Mouse (Mus musculus): ENCODE data around the gene Adamts3.

Gene Adamts3

DNA sequence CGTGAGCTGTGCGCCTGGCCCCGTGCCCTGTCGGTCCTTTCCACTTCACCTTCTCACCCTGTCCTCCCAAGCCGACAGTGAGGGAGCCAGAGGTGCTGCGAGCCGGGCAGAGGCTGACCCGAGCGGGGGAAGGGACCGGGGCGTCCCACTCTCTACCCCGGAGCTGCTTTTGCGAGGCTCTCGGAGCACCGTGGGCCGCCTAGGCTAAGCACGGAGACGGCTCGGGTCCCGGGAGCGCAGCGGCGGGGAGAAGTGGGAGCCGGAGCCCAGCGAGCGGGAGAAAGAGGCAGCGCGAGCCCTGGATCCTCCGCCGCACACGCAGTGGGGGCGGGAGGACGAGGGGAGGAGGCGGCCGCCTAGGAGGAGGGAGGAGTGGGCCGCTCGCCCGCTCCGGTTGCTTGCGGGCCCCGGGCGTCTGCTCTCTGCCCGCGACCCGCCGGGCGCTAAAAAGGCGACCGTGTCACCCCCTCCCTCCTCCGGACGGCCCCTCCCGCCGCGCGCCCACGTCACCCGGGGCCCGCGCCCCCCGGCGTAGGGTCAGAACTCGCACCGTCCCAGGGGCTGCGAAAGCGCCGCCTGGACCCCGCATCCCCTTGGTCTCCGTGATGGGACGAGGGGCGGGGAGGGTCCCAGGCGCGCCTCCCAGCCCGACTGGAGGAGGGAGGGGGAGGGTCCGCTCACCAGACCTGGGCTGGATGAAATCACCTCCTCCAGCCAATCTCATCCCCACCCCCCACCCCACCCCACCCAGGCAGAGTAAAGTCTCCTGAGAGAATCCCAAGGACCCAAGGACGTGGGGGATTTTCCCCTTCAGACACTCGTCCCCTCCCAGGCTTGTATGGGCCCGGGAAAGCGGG is at the start of gene Adamts3:
Adamts3 (minus strand) TSS at position 284 of the 857 bp plus-strand sequence.
- DNase-seq (ENCODE audit: low read depth, low spot score), result no peak

DNA sequence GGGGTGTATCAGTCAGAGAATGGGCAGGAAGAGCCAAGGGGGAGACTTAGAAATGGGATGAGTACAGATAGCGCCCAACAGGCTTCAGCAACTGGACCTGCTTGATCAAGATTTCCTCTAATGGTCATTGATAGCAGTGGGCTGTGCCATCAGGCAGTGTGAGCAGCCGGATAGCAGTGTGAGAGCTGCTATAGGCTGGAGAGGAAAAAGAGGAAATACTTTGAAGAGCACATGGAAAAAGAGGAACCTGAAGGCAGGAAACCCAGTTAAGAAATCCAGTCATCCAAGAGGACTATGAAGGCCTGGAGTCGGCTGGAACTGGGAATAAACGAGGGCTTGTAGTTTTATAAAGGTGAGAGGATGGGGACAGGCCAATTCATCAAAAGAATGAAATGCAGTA is 48.4 kb upstream of the Adamts3 start:
- no peak for DNase-seq (ENCODE audit: low read depth, low spot score)

DNA sequence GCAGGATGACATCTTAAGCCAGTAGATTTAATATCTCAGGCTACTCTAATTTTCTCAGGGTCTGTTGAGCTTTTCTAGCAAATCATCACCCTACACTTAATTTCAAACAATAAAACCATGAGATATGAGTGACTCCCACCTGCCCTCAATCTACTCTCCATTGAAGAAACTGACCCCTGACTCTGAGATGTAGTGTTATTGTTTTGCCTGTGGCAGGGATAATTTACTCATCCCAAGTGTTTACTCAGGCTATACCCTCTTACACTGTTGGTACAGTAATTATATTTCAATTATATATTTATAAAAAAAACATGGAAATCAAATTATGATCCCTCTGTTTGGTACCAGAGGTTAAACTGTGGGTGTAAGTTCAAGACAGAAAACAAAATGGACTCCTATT is 29.2 kb upstream of the Adamts3 start:
- DNase-seq (ENCODE audit: low read depth, low spot score), result no peak

DNA sequence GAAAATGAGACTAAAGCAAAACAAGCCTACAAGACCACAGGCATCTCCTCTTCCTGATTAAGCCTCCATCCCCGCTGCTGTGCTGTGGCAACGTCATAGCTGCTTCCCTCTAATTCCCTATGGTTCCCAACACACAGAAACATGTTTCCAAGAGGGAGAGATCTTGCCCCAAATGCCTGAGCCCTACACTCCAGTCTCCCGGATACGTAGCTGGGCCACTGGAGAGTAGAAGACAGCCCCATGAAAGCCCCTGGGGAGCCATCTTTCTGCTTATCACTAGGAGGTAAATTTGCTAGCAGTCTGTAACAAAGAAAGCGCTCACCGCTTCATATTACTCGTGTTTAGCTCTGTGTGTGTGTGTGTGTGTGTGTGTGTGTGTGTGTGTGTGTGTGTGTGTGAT is 28.8 kb upstream of the Adamts3 start:
- no peak for DNase-seq (ENCODE audit: low read depth, low spot score)

DNA sequence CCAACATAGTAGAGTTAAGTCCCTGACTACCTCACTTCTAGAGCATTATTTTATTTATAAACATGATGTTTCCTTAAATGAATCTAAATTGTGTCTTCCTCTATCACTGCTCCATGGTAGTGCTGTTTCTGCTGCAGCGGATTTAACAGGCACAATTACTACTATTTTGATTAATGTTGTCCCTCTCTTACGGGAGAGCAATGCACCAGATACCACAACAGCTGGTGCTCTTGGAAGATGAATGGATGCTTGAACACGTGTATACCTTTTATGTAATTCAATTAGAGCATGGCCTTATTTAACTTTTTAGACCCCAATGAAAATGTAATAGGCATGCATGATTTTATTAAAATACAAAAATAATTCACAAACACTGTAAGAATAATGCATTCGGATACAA is 28.4 kb upstream of the Adamts3 start:
- DNase-seq (ENCODE audit: low read depth, low spot score), result no peak

DNA sequence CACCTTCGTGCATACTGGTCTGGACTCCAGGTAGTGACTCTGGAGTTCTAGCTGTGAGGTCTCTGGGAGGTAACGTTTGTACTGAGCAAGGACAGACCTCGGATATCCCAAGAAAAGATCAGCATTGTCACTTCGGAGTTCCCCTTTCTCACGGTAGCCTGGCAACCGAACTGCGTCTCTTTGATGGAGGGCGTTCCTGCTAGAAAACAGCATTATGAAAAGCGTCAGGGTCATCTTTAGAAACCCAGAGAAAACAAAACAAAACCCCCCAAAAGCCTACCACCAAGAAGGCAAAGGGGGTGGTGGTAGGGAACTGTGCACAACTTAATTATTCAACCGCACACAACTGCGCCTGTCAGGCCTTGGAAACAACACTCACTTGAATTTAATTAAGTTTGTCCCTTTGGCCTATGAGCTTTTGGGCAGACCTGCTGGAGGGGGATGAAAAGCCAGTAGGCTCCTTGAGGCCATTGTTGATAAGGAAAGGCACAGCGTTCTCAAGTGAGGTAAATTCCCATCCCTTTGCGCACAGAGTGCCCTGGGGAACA is 23.8 kb upstream of the Adamts3 start:
- DNase-seq (ENCODE audit: low read depth, low spot score), result no peak

DNA sequence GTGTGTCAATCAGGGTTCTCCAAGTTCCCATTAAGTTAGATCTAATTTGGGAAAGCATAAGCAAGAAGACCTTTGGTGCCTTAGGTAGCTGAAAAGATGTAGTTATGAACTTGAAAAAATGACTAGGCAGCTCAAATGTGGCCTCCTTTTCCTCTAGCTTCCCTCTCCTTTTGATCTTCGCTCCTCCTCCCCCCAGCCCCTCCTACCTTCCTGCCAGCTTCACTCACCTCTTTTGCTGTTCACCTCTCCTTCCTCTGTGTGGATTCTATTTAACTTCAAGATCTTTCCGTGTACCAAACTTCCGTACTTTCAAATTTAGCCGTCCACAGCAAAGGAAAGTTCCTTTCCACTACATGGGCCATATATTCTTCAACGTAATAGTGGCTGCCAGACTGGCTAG is 17.9 kb upstream of the Adamts3 start:
- no peak for DNase-seq (ENCODE audit: low read depth, low spot score)

DNA sequence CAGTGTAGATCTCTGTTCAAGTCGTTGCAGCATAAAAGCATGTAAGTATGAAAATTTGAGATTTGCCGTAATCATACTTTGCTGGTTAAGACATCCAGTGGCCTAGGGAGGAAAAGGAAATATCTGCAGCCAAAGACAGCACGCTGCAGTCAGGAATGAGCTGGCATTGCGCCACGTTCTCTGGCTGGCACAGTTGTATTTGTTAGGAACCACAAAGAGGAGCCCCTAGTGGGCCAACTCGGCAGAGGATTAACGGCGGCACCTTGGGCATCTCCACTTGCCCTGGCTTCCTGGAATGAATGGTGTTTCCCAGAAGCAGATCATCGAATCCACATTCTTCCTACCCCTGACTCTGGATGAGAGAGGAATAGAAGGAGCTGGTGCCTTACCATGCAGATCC is 14.4 kb upstream of the Adamts3 start:
- DNase-seq (ENCODE audit: low read depth, low spot score), result no peak

DNA sequence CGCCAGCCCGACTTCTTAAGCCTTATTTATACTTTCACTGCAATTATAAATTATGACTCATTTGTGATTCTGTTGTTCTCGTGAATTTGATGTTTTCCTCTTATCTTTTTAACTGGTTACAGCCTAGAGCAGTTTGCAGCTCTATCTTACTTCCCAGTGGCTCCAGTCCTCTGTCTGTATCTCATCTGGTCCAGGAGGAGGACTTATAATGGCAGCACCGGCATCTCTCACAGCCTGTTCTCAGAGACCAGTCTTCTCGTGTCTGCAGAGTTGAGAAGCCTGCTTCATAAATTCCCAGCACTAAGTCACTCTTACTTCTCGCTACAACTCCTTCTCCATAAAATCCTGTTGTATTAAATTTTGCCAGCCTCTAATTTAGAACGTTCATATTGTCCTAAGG is 12.4 kb upstream of the Adamts3 start:
- DNase-seq (ENCODE audit: low read depth, low spot score), result no peak

DNA sequence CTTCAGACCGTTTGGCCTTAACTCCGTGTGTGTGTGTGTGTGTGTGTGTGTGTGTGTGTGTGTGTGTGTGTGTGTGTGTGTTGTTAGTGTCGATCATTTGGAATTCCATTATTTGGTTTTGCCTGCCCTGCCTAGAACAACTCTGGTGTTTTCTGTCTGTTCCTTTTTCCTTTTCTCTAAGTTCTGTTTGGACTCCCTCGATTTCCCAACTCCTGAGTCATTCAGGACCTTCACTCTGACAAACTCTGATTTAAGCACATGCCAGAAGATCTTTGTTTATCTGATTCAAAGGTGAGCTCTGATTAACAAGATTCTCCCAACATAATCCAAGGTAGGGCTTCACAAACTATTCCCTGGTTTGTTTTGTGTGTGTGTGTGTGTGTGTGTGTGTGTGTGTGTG is 1.9 kb upstream of the Adamts3 start:
- DNase-seq (ENCODE audit: low read depth, low spot score), result no peak

DNA sequence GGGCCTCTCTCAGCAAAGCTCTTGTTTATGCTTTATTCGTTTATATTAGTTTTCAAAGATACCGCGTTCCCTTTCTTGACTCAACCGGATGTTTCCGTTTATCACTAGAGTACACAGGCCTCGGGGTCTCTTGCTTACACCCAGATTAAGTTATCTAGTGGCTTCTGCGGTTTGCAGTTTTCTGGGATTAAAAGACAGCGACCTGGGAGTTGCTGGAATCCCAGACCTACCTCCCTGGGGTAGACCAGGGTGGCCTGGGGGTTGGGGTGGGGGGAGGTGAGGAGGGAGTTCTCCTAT is 722 bp upstream of the Adamts3 start:
- no peak for DNase-seq (ENCODE audit: low read depth, low spot score)

DNA sequence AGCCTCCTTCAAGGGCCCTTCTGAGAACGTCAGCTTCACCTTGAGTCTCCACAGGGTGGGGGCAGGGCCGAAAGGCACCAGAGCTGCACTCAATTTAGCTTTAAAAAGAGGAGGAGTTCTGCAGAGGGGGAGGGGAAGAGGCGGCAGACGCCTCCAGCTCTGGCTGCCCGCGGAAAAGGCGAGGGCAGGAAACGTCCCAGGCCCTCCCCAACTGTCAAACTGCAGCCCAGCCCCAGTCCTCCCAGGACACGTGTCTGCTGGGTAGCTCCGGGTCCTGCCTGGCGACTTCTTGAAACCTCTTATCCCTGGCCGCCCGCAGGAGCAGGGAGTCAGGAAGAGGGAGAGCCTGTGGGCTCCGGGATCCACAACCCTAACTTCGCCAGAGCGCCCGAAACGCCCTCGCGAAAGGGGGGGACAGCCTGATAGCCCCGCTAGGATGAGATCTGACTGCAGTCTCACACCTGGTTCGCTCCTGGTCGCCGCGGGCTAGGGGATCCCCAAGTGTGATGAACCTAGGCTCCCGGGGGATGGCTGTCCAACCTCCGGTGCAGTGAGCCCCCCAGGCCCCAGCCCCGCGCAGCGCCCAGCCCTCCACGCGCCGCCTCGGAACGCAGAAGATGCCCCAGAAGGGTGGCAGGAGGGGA is 921 bp downstream of the Adamts3 start:
- no peak for DNase-seq (ENCODE audit: low read depth, low spot score)

DNA sequence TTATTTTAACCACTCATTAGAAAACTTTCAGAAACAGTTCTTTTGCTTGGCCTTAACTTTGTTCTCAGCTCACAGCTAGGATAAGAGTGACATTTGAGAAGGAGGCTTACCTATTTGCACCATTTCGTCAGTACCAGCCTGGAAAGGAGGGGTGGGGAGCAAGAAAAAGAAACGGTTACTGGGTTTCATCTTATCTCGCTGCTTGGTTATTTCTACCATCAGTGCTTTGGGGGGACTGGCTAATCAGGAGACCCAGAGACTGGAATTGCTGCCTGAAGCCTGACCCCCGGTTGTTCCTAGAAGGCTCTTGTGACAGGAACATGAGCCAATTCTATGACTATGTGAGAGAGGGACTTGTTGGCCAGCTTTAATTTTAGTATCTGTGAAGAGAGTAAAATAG is 1.7 kb downstream of the Adamts3 start:
- no peak for DNase-seq (ENCODE audit: low read depth, low spot score)

DNA sequence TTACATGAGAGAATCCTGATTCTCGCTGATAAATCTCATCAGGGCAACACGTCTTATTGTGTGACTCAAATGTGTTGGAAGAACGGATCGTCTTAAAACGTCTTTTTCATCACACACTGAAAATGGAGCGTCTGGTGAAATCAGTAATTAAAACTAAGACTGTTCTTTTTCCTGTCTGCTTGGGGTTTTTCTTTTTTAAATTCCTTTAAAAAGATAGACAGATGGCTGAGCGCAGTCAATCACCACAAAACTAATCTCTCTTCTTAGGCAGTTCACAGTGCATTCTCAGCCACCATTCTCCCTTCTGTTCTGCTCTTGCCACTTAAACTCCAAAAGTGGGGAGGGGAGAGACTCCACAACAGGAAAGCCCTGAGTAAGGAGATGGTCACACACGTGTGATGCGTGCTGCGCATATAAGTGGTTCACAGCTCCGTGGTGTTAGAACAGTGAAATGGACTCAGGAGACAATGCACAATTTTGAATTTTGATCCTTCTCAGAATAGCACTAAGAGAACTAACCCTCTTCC is 4.2 kb downstream of the Adamts3 start:
- DNase-seq (ENCODE audit: low read depth, low spot score), result no peak

DNA sequence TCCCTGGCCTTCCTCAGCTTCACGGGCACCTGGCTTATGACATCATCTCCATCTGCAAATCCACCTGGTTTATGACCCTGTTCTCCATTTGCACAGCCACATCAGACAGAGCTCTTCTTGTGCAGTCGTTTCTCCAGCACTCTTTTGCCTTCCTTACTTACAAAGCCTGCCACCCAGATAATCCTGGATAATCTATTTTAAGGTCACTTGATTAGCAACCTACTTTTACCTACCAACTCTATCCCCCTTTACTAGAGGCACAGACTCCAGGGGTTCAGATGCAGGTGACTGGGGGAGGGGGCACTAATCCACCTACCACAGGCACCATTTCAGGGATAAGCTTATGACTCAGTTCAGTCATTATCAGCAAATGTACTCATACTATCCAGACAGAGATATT is 10.5 kb downstream of the Adamts3 start:
- no peak for DNase-seq (ENCODE audit: low read depth, low spot score)

DNA sequence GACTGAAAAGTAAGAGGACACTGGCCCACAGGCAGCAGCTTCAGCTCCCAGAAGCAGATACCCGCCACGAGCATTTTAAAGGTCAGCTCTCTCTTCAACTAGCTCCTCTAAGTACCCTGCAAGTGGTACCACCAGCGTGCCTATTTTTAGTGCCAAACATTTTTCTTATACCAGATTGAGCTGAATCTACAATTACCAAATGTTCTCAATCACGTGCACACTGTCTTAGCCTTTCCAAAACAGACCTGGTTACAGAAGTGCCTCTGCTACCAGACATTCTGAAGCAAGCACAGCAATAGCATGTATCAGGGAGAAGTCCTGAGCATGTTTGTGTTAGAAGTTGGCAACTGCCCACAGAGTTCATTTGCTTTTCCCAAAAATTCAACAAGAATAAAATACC is 23.5 kb downstream of the Adamts3 start:
- DNase-seq (ENCODE audit: low read depth, low spot score), result no peak

DNA sequence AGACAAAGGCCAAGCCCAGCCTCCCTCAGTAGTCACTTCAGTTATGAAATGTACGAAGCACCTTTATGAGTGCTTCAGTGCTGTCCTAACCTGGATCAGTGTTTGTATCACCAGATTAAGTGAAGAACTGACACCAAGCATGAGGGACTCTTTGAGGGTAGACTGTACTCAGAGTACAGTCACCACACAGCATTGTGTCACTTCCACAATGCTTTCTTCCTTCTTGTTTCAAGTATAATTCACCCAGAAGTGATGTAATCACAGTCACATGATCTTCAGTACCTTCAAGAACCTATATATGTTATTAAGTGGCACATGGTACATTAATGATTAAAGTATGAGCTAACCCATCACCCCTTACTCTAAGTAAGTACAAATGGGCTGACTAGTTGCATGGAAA is 24.3 kb downstream of the Adamts3 start:
- no peak for DNase-seq (ENCODE audit: low read depth, low spot score)

DNA sequence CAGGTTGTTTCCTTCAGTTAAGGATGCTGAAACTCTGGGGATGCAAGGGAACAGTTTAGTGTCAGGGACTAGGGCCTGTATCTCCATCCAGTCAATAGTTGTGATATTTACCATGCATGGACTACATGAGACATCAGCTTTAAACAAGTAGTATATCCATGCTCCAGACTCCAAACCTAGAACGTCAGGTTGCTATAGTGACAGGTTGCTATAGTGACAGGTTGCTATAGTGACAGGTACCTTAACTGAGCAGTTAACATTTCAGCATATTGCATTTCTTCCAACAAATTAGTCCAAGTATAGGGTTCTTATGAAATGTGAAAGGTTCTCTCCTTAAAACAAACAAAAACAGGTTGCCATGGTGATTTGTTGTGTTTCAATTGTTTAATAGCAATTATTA is 36.6 kb downstream of the Adamts3 start:
- DNase-seq (ENCODE audit: low read depth, low spot score), result no peak

DNA sequence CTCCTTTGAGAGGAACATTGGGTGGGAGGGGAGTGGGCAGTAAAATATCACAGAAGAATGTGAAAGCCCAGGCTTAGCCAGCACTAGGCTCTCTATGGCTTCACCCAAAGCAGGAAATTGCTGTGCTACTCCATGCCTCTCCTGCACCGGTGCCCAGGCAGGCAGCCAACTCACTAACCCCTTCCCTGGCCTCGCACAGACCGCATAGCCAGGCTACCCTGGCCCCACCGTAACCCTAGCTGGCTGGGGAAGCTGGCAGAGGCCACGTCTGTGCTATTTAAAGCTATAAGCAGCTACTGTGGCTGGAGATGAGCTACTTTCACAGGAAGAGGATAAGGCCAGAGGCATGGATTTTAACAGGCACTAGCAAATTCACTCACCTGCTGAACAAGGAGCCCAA is 38.8 kb downstream of the Adamts3 start:
- no peak for DNase-seq (ENCODE audit: low read depth, low spot score)

DNA sequence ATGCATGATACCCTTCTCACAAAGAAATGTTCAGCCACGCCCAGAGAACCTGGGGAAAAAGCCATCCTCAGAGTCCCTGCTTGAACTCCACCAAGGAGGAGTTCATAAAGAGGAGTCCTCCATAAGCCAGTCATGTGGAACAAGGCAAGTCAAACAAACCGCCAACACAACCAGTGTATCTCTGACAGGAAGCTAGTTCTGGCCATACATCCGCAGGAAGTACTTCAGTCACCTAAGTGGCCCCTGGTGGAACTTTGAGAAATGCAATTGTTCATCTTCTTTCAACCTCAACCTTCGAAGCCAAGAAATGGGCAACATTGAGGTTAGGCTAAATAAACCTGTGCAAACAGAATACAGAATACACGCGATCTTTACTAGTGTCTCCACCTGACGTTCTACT is 39.7 kb downstream of the Adamts3 start:
- DNase-seq (ENCODE audit: low read depth, low spot score), result no peak

DNA sequence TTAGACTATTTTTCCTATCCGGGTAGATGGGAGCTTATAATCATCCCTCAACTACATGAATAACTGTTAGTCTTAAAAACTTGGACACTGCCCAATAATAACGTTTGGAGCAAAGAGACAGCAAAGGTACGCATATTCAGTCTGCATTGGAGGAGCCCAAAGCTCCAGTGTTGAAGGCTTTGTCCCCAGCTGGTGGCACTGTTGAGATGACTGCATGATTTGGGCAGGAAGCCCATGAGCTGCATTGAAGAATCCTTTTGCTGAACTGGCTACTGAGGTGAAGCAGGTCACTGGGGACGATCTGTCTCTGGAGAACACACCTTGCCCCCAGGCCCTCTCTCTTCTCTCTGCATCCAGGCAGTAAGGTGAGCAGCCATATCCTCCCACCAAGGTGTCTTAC is 43.5 kb downstream of the Adamts3 start:
- DNase-seq (ENCODE audit: low read depth, low spot score), result no peak

DNA sequence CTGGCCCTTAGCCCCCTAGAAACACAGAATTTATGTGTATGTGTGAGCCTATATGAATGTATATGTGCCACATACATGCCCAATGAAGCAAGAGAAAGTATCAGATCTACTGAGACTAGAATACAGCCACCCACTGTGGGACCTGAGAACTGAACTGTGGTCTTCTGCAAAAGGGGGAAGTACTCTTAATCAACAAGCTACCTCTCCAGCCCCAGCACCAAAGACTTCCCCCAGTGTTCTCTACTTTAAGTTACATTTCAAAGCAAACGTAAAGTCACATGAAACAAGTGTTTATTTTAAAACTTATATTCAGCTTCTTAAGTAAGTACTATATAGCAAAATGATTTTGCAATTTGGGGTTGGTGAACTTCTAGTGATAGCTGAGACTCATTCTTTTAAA is 62.0 kb downstream of the Adamts3 start:
- no peak for DNase-seq (ENCODE audit: low read depth, low spot score)

DNA sequence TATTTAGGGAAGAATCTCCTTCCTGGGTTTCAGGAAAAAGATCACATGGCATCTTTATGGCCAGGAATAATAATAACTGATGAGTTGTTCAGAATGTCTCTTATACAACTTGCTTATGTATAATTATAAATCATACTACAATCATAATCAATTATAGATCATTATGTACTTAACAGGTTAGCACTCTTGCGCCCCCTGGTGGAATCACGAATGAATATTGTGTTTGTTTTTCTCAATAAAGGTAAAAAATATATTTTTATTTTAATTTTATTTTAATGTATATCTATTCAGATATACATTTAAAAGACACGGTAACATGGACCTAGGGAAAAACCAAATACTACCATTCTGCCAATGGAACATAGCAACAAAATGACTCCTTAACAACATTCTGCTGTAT is 63.6 kb downstream of the Adamts3 start:
- no peak for DNase-seq (ENCODE audit: low read depth, low spot score)

All from WW6 (cell line).